Mouse (Mus musculus) embryonic facial prominence, embryonic 14.5 days (tissue): ENCODE data around the gene Kif28. TPM values are rescaled to one million over a fixed set of nuclear protein-coding genes. Genes with fewer than 3 reads are reported as not detected.
"Not testable (repeated sequence)": the region's sequence is repeated elsewhere in the genome, so short reads cannot be mapped to it uniquely, and the experiment has no call there.

Experiments
- ATAC-seq: fragments of 200-750 bp; cut with Nextera tagmentation; 2 replicates; pipeline ENCODE4 v1.8.0; 2017; ENCODE audit warnings: low read depth, moderate number of reproducible peaks, moderate TSS enrichment
- DNase-seq: peaks from one replicate; pipeline ENCODE4 v3.0.0-alpha.2; 2015; ENCODE audit warnings: low spot score
- H3K27ac ChIP-seq: fragments of 300-500 bp; sonication (generic); replicated peaks from 2 replicates; pipeline ENCODE4 v1.5.1; 2014; ENCODE audit warnings: low read depth, mild to moderate bottlenecking, low read length, moderate library complexity
- H3K27me3 ChIP-seq: fragments of 300-500 bp; sonication (generic); replicated peaks from 2 replicates; pipeline ENCODE4 v1.6.1; 2014; ENCODE audit warnings: low read length; ENCODE audit not compliant: control insufficient read depth, insufficient read depth
- H3K36me3 ChIP-seq: fragments of 300-500 bp; sonication (generic); 2 replicates; pipeline ENCODE4 v1.6.1; 2014; ENCODE audit warnings: low read length, mixed read lengths; ENCODE audit not compliant: control insufficient read depth, insufficient read depth
- H3K4me1 ChIP-seq: fragments of 300-500 bp; sonication (generic); 2 replicates; pipeline ENCODE4 v1.6.1; 2014; ENCODE audit warnings: antibody characterized with exemption, low read length; ENCODE audit not compliant: control insufficient read depth, insufficient read depth
- H3K4me2 ChIP-seq: fragments of 300-500 bp; sonication (generic); 2 replicates; pipeline ENCODE4 v1.6.1; 2014; ENCODE audit warnings: low read depth, mild to moderate bottlenecking, low read length, moderate library complexity, mixed read lengths
- H3K4me3 ChIP-seq: fragments of 300-500 bp; sonication (generic); 2 replicates; pipeline ENCODE4 v1.5.1; 2014; ENCODE audit warnings: low read depth, mild to moderate bottlenecking, low read length
- H3K9ac ChIP-seq: fragments of 300-500 bp; sonication (generic); 2 replicates; pipeline ENCODE4 v1.6.1; 2014; ENCODE audit warnings: low read depth, mild to moderate bottlenecking, low read length, moderate library complexity, mixed read lengths
- H3K9me3 ChIP-seq: fragments of 300-500 bp; sonication (generic); 2 replicates; pipeline ENCODE4 v1.6.1; 2016; ENCODE audit warnings: low read length; ENCODE audit not compliant: control insufficient read depth
- WGBS: fragments of 180-500 bp; shearing (Covaris S2); extraction: QIAGEN DNeasy Blood & Tissue Kit; methylation state at CpG from one replicate; pipeline ENCODE4 v1.1.7; 2014; 5-methylcytosine and 5-hydroxymethylcytosine counted together
- polyA plus RNA-seq: library from polyadenylated mRNA; unstranded; fragments of >200 nt; fragmentation: Nextera tagmentation; extraction: Ambion mirVana; gene quantifications from 2 replicates; pipeline ENCODE4 v1.2.1, GENCODE M21; 2014

Gene Kif28
- polyA plus RNA-seq, 1 experiment from 2014 or later, result 0.17 TPM

- H3K9me3 ChIP-seq, H3K4me3 ChIP-seq, H3K4me1 ChIP-seq, ATAC-seq, H3K9ac ChIP-seq, H3K36me3 ChIP-seq, H3K27ac ChIP-seq, DNase-seq, H3K27me3 ChIP-seq, H3K4me2 ChIP-seq: not testable (repeated sequence)
- WGBS, result 82% methylated on average over 2 of the region's 4 CpGs
These were observed 29.8 kb downstream of the Kif28 start for GRCm38 (mm10) chr1:179715289-179715688.

DNA sequence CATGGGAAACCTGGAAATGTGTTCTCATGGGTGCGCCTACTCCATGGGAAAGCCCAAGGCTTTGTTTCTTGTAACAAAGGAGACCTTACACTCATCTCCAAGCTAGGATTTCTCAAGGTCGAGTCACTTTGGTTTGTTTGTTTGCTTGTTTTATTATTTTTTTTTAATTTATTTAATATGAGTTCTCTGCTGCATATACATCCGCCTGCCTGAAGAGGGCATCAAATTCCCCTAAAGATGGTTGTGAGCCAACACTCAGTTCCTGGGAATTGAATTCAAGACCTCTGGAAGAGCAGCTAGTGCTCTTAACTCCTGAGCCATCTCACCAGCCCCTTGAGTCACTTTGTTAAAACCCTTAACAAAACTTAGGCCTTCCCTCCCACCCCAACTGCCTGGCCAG is 31.7 kb downstream of the Kif28 start:
- Histone ChIP-seq H3K36me3 (no peaks in the 10 kb centered on the region), H3K27me3 (no peaks in the 10 kb centered on the region), H3K27ac (no peak overlapping the region), H3K4me2 (no peak overlapping the region), H3K9ac (no peak overlapping the region), H3K9me3 (no peaks in the 10 kb centered on the region), H3K4me1 (no peaks in the 10 kb centered on the region), H3K4me3 (no peak overlapping the region)
- WGBS, result 84% methylated on average over 3 of the region's 3 CpGs
- DNase-seq (no peak), ATAC-seq (no peak)

- 79% methylated on average over 7 of the region's 7 CpGs for WGBS
- Histone ChIP-seq H3K9me3 (no peaks in the 10 kb centered on the region), H3K4me2 (no peak overlapping the region), H3K4me1 (no peaks in the 10 kb centered on the region), H3K36me3 (no peaks in the 10 kb centered on the region), H3K27me3 (no peaks in the 10 kb centered on the region), H3K9ac (no peak overlapping the region), H3K4me3 (no peak overlapping the region), H3K27ac (no peak overlapping the region)
- ATAC-seq (no peak), DNase-seq (no peak)
These were observed 32.4 kb downstream of the Kif28 start for GRCm38 (mm10) chr1:179712658-179713057.

DNA sequence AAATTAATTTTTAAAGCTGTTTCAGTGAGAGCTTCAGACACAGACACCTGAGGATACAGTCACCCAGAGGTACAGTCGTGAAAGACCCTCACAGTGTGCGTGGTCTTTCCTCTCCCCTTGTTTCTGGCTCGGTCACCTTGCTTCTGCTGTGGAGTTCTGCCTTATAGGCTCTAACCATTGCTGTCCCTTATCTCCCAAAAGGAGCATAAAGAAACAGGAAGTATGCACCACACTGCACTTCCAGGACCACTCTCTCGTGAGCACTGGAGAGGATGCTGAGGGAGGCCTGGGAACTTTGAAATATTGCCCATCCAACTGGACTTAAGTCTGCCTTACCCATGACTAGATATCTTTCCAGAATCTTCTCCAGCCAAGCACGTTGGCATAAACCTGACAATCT is 34.3 kb downstream of the Kif28 start:
- Histone ChIP-seq H3K4me2 (no peak overlapping the region), H3K4me1 (no peaks in the 10 kb centered on the region), H3K9me3 (no peaks in the 10 kb centered on the region), H3K27ac (no peak overlapping the region), H3K4me3 (no peak overlapping the region), H3K9ac (no peak overlapping the region), H3K36me3 (no peaks in the 10 kb centered on the region), H3K27me3 (no peaks in the 10 kb centered on the region)
- DNase-seq (no peak), ATAC-seq (no peak)
- 83% methylated on average over 5 of the region's 5 CpGs for WGBS

DNA sequence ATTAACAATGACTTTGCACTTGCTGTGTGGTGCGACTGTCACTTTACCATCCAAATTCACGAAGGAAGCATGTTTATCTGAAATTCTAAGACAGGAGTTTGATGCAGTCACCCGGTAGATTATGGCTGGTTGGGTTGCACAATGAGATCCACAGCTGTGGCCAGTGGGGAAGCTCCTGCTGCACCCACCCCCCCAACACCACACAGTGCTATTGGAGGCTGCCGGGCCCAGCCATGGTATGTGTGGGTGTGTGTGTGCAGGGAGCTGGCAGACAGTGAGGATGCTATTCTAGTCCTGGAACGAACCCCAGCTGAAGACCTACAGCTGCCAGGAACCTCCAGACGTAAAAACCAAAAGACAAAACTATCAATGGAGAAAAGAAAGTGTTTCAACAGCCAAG is 35.7 kb downstream of the Kif28 start:
- Histone ChIP-seq H3K9me3 (no peaks in the 10 kb centered on the region), H3K36me3 (no peaks in the 10 kb centered on the region), H3K4me1 (no peaks in the 10 kb centered on the region), H3K4me2 (no peak overlapping the region), H3K9ac (no peak overlapping the region), H3K27me3 (no peaks in the 10 kb centered on the region), H3K4me3 (no peak overlapping the region), H3K27ac (no peak overlapping the region)
- DNase-seq, result peak; percentile 42
- 0 out of 2 replicates have a peak, but pooled peaks have one; percentile 50 for ATAC-seq
- WGBS, result 78% methylated on average over 6 of the region's 6 CpGs

GRCm38 (mm10) chr1:179705154-179705553 is 39.9 kb downstream of the Kif28 start:
- Histone ChIP-seq H3K4me3 (no peak overlapping the region), H3K27me3 (no peaks in the 10 kb centered on the region), H3K36me3 (no peaks in the 10 kb centered on the region), H3K27ac (no peak overlapping the region), H3K9me3 (no peaks in the 10 kb centered on the region), H3K4me1 (no peaks in the 10 kb centered on the region), H3K9ac (no peak overlapping the region), H3K4me2 (no peak overlapping the region)
- no peak for DNase-seq
- no peak for ATAC-seq
- WGBS, result 89% methylated on average over 6 of the region's 6 CpGs

- Histone ChIP-seq H3K4me3 (no peak overlapping the region), H3K36me3 (no peaks in the 10 kb centered on the region), H3K4me2 (no peak overlapping the region), H3K4me1 (no peaks in the 10 kb centered on the region), H3K9ac (no peak overlapping the region), H3K9me3 (no peaks in the 10 kb centered on the region), H3K27me3 (no peaks in the 10 kb centered on the region), H3K27ac (no peak overlapping the region)
- ATAC-seq (no peak), DNase-seq (no peak)
- 59% methylated on average over 3 of the region's 3 CpGs for WGBS
These were observed 40.9 kb downstream of the Kif28 start for GRCm38 (mm10) chr1:179704150-179704549.

GRCm38 (mm10) chr1:179689479-179689878 is 55.6 kb downstream of the Kif28 start:
- Histone ChIP-seq H3K4me3 (no peak overlapping the region), H3K4me2 (no peak overlapping the region), H3K9ac (no peak overlapping the region), H3K9me3 (no peaks in the 10 kb centered on the region), H3K36me3 (peaks cover 40% of the 10 kb centered on the region), H3K27ac (no peak overlapping the region), H3K4me1 (no peaks in the 10 kb centered on the region), H3K27me3 (no peaks in the 10 kb centered on the region)
- 76% methylated on average over 6 of the region's 6 CpGs for WGBS
- DNase-seq (no peak), ATAC-seq (no peak)

GRCm38 (mm10) chr1:179688914-179689313 is 56.2 kb downstream of the Kif28 start:
- Histone ChIP-seq H3K4me1 (no peaks in the 10 kb centered on the region), H3K4me2 (no peak overlapping the region), H3K4me3 (no peak overlapping the region), H3K36me3 (peaks cover 42% of the 10 kb centered on the region), H3K27me3 (no peaks in the 10 kb centered on the region), H3K27ac (no peak overlapping the region), H3K9ac (no peak overlapping the region), H3K9me3 (no peaks in the 10 kb centered on the region)
- no peak for ATAC-seq
- WGBS, result 79% methylated on average over 5 of the region's 5 CpGs
- no peak for DNase-seq
